Mouse (Mus musculus): ENCODE measurements at regions not wholly inside any gene's neighbourhood (a gene's known extent, or its start where the extent isn't known, plus 50 kb on each side); places are given as distances from the start of the nearest gene placed in this dataset.

DNA sequence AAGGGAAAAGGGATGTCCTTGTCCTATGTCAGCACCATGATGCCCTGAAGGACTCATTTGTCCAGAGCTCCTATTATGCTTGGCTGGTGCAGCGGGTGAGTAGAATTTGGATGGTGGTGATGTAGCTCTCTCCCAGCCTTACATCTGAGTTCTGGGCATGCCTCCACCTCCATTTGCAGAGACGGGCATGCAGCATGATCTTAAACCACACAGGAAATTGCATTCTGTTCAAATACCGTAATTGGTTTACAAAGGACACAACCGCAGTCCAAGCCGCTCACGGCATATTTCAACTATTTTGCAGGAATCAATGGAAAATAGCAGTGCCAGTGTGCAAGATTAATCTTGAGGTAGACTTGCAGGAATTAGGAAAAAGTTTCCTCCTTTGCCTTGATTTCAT, 151.1 kb upstream of the Tbc1d2b start:
- TF ChIP-seq TCF12 (IDR thresholded peaks at IDR 0.05; ENCODE audit: low read depth, low read length), result no peak
- no peak for TF ChIP-seq MAFK (IDR thresholded peaks at IDR 0.05; ENCODE audit: borderline replicate concordance, low read depth, low read length)
- TF ChIP-seq CTCF (IDR thresholded peaks at IDR 0.05 in 2 of 3, conservative IDR thresholded peaks at IDR 0.05 in 1 of 3; ENCODE audit: control insufficient read depth in 1 of 3, insufficient read depth in 1 of 3, low read depth in 2 of 3, low read length in 3 of 3, poor library complexity in 1 of 3, severe bottlenecking in 1 of 3), result no peak
- TF ChIP-seq POLR2A (IDR thresholded peaks at IDR 0.05; ENCODE audit: control insufficient read depth in 1 of 2, insufficient read depth in 1 of 2, low read depth in 1 of 2, low read length in 2 of 2, poor library complexity in 1 of 2), result no peak
- TF ChIP-seq NELFE (IDR thresholded peaks at IDR 0.05; ENCODE audit: low read depth, low read length), result no peak
- no peak for TF ChIP-seq ZNF384 (IDR thresholded peaks at IDR 0.05; ENCODE audit: low read depth, low read length)
